Mouse (Mus musculus) erythroblast, embryonic 14.5 days (primary cell): Measurements from ENCODE around the gene Lhx5.

Experiments used
- GATA1 ChIP-seq: IDR thresholded peaks from 2 replicates; pipeline ENCODE4 v1.6.1; 2012; ENCODE audit warnings: low read length, inconsistent platforms, mixed read lengths
- TAL1 ChIP-seq: IDR thresholded peaks from 3 replicates; pipeline ENCODE4 v1.6.1; 2012; ENCODE audit warnings: low read length, inconsistent platforms, mixed read lengths

DNA sequence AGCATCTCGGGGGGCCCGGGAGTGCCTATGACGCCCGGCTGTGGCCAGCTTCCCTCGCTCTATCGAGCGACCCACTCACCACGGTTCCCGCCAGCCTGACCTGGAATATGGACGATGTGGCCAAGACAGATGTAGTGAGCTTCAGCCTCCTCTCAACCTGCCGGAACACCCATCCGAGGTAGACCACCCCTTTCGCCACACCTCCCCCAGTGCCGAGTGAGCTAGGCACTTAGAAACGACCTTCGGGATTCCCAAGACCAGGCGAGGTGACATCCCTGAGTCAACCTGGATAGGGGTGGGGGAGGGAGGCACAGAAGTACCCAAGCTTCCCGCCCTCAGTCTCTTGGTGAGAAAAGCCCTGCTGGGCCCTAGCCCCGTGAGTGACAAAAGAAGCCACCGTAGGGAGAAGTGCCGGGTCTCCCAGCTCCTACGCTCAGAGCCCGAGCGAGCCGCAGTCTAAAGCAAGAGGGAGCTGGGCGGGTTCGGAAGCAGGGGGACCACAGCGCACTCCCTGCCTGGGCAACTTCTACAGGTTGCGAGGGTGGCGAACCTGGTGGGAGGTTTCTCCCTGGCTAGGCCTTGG is 407 bp upstream of the Lhx5 start:
- TF ChIP-seq TAL1, result no peak
- no peak for TF ChIP-seq GATA1
